Mouse (Mus musculus) CD4-positive helper T cell, adult 2 months (primary cell): ENCODE measurements around the gene Sfxn1.

Experiments
- DNase-seq: peaks from one replicate; pipeline ENCODE4 v3.0.0-alpha.2; 2012; ENCODE audit warnings: low read depth, missing footprints, low spot score

Sfxn1 gene

DNA sequence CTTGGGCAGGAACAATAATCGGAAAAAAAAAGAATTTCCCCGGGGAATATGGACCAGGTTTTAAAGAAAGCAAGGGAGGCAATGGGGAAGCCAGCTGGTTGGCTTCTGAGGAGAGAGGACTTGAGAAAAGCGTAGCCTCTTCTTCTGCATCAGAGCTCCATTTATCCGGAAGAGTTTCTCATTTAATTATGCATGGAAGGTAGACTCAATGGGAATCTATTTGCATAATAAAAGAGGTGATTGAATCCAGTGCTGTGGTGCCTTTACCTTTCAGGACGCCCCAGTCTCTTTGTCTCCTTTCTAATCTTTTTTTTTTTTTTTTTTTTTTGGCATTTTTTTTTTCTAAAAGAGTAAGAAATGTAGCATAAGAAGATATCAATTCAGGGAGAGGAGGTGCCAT, 46.7 kb downstream of the Sfxn1 start:
- DNase-seq, result no peak

DNA sequence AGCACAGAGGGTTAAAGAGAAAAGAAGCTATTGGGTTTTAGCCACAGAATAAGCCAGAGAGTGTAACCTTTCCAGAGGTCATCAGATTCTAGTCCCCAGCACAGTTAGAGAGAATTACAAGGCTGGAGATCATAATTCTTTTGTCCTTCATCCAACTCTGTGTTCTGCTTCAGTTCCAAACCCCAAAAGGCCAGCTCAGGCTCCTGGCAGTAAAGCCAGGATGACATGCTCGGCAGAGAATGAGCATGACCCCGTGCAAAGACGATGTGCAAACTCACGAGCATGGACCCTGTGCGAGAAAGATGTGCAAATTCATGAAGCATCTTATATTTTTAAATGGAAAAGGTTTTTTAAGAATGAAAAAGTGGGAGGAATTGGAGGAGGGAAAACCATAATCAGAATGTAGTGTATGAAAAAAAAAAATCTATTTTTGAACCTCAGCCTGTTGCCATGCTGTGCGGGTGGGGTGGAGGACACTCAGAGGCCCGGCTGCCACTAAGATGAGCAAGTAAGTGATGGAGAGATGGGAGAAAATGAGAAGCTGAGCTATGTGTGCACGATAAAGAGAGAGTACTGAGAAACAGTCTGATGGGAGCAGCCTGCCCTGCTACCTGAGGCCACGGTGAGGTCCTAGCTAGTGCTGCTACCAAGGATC, 66.2 kb downstream of the Sfxn1 start:
- no peak for DNase-seq

DNA sequence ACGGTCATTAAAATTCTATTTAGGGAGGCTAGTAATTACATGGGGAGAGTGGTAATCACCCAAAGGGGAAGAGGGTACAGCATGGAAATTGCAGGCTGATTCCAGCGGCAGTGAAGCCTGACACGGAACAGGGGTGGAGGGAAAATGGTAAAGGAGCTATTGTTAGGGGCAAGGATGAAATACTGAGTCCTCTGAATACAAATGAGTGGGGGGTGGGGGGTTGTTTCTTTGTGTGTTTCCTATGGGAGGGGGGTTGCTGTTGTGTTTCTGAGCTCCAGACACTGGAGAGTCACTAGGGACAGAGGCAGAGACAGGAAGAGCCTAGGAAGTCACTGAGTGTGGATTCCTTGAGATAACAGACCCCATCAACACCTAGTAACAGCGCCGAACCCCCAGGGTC, 72.1 kb downstream of the Sfxn1 start:
- DNase-seq, result no peak

DNA sequence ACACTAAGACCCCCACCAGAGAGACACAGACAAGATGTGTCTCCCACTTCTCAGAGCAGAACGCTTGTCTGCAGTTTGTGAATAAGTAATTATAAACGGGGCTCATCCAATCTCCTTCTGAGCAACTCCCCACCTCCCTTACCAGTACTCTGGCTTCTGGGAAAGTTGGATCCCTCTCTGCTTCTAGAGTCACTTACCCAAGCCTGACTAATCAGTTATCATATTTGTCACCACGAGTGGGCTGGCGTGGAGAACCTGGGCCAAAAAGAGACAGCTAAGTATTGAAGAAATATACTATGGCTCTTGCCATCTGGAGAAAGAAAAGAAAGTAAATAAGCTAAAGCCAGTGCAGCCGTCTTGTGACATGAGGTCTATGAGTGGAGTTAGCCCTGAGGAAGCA, 73.0 kb downstream of the Sfxn1 start:
- no peak for DNase-seq

DNA sequence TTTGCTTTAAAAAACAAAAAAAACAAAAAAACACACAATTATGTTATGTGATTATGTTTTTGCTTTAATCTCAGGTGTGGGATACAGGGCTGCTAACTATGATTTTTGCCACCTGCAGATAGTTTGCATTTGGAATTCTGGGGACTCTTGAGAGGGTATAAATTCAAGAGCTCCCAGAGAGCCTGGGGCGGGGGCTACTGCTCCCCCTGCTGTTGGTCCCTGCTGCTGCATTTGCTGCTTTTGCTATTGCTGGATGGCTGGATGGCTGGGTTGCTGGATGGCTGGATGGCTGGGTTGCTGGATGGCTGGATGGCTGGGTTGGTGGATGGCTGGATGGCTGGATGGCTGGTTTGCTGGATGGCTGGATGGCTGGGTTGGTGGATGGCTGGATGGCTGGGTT, 75.7 kb downstream of the Sfxn1 start:
- no peak for DNase-seq

DNA sequence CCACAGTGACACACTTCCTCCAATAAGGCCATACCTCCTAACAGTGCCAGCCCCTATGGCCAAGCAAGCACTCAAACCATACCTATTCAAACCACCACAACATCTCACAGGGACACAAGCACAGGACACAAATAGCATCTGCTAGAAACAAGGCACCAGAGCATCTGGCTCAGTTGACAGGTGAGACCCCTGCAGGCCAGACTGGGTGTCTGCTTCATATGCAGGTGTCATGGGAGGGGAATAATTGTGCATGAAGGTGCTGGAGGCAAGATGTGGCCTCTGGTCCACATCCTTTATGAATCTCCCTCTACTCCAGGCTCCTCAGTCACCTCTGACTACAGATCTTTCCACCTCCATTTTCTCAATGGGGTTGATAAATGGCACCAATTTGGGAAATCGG, 80.8 kb downstream of the Sfxn1 start:
- DNase-seq, result no peak

DNA sequence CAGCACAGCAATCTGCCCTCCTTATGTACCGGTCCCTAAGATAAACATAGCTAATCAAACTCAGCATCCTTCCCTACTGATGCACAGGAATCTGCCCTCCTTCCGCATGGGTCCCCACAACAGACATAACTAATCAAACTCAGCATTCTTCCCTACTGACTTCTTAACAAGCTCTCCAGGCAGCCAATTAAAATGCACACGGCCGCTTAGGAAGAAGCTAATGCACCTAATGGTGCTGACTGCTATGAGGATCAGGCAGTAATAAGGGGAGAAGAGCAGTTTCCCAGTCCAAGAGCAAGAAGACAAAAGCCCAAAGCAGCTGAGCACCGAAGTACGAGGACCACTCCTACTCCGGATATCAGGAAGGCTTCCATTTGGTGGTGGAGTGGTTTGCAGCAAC, 81.2 kb downstream of the Sfxn1 start:
- no peak for DNase-seq

DNA sequence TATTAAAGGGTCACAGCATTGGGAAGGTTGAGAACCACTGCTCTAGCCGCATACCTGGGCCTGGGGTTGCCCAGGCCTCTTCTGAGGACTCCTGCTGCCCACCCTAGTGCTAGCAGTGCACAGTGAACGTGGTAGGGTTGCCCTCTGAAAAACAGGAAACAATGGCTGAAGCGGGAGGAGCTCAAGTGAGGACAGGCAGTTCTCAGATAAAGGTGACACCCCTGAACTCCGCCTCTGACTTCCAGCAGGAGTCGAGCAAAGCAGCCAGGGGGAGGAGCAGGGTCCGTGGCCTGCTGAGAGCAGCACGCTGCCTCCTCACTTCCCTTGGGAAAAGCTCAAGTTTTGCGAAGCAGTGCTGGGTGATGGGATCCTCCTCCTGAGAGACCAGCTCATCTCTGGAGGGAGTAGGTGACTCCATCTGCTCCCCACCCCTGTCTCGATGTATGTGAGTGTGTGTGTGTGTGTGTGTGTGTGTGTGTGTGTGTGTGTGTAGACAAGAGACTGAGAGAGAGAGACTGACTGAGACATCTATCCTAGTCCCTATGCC, 82.1 kb downstream of the Sfxn1 start:
- DNase-seq, result no peak

DNA sequence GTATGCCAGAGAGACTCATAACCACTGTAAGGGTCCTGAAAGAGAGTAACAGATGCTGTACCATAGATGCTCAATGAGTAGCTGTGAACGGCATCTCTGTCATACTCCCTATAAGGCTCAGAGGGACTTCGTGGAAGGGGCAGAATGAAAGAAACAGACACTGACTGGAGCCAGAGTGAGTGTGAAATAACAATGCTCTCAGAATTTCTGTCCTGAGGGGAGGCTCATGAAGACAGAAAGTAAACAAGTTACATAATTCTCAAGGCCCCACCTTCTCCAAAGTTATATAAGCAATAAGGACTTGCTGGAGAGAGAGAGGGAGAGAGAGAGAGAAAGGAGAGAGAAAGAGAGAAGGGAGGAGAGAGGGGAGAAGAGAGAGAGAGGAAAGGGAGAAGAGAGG, 84.2 kb downstream of the Sfxn1 start:
- no peak for DNase-seq
